In the genomic region with DNA sequence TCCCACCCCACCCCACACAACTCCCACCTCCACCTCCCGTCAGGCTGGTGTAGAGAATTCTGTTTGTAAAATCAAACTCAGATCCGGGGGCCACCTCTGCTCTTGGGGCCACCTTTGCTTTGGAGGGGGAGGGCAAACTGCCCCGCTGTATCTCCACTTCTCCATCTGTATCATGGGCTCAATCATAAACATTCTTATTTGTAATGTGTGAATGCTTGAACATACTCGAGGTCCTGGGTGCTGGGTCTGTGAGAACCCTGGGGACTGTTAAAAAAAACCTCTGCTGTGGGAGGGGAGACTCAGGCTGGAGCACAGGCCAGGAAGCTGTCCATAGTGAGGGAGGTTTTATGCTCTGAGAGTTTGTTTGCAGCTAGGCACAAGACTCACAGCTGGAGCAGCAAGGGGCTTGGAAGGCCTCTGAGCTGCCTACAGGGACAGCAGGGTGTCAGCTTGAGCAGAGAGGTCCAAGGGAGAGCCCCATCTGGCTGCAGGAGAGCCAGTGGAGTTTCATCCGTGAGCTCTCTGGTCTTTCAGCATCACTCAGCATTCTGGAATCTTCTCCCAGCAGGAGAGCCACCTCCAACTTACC, we compare ENCODE assay signal across 10 mouse cellular contexts. TPM values are rescaled to one million over a fixed set of nuclear protein-coding genes. Genes with fewer than 3 reads are reported as not detected.
A peak's percentile ranks its signal among the peaks of the same experiment; 100 is the strongest.
DNase-seq lines count a peak whose midpoint lies in the region; ATAC-seq and TF ChIP-seq lines count a peak whose summit lies in the region.
"Had no signal": no experiment of that assay in that cellular context is flagged by ENCODE, and none has a peak within 500 bp of the region (broad histone marks: within the 10 kb centered on the region; RNA-seq: fewer than 3 reads in every experiment).

No protein-coding gene starts in this region.

- H3K4me1 ChIP-seq in lung, embryonic 14.5 days (ENCODE audit: insufficient read depth) = peaks cover 22% of the 10 kb centered on the region
- peaks cover 37% of the 10 kb centered on the region for H3K4me1 ChIP-seq in embryonic facial prominence, embryonic 13.5 days
- H3K4me1 ChIP-seq in heart, embryonic 15.5 days (replicated peaks) = peaks cover 33% of the 10 kb centered on the region
- H3K4me1 ChIP-seq in liver, embryonic 16.5 days (ENCODE audit: control insufficient read depth, low read depth, low read length) = no peaks in the 10 kb centered on the region

- intact Hi-C loops in left cerebral cortex, postnatal 10 days (cut with DNase I) = no loop called here

- no peak for TF ChIP-seq CTCF in lung, embryonic 14.5 days (IDR thresholded peaks at IDR 0.05; ENCODE audit: low read depth)

- ATAC-seq in lung, embryonic 14.5 days (ENCODE audit: insufficient read depth) = peak; percentile 67
- ATAC-seq in embryonic facial prominence, embryonic 13.5 days (ENCODE audit: insufficient number of reproducible peaks, insufficient read depth, low FRiP score, low TSS enrichment, low read depth) = no peak
- no peak for ATAC-seq in heart, embryonic 15.5 days (replicated peaks; ENCODE audit: insufficient number of reproducible peaks, insufficient read depth, low FRiP score, low read depth)
- ATAC-seq in liver, embryonic 16.5 days (ENCODE audit: low read depth) = no peak
- ATAC-seq in inflammation-experienced regulatory T-cells, adult 6 months = no peak

- DNase-seq in lung, embryonic 14.5 days = peak; percentile 77
- DNase-seq in lung, postnatal 14 days = no peak
- DNase-seq in adrenal gland, adult (ENCODE audit: inconsistent age in 2 of 2, low spot score in 1 of 2) = no peak
- DNase-seq in left cerebral cortex, postnatal 10 days (ENCODE audit: extremely low spot score in 1 of 2, low spot score in 2 of 2) = no peak

- H3K4me3 ChIP-seq in lung, embryonic 14.5 days (ENCODE audit: low read depth, low read length) = no peak overlapping the region
- no peak overlapping the region for H3K4me3 ChIP-seq in embryonic facial prominence, embryonic 13.5 days
- no peak overlapping the region for H3K4me3 ChIP-seq in heart, embryonic 15.5 days
- H3K4me3 ChIP-seq in liver, embryonic 16.5 days (ENCODE audit: low read depth, low read length) = no peak overlapping the region

- 18% methylated on average over 5 of the region's 5 CpGs for WGBS in lung, embryonic 14.5 days
- WGBS in embryonic facial prominence, embryonic 13.5 days = 31% methylated on average over 5 of the region's 5 CpGs
- 36% methylated on average over 5 of the region's 5 CpGs for WGBS in heart, embryonic 15.5 days
- WGBS in liver, embryonic 16.5 days (ENCODE audit: insufficient replicate concordance) = 39% methylated on average over 5 of the region's 5 CpGs

- H3K36me3 ChIP-seq in lung, embryonic 14.5 days (ENCODE audit: insufficient read depth) = no peaks in the 10 kb centered on the region
- no peaks in the 10 kb centered on the region for H3K36me3 ChIP-seq in embryonic facial prominence, embryonic 13.5 days
- no peaks in the 10 kb centered on the region for H3K36me3 ChIP-seq in heart, embryonic 15.5 days
- H3K36me3 ChIP-seq in liver, embryonic 16.5 days (ENCODE audit: control insufficient read depth, insufficient read depth) = no peaks in the 10 kb centered on the region

- no peak overlapping the region for H3K9ac ChIP-seq in lung, embryonic 14.5 days
- no peak overlapping the region for H3K9ac ChIP-seq in embryonic facial prominence, embryonic 13.5 days
- no peak overlapping the region for H3K9ac ChIP-seq in heart, embryonic 15.5 days
- H3K9ac ChIP-seq in liver, embryonic 16.5 days (ENCODE audit: low read depth, low read length) = no peak overlapping the region

- no peaks in the 10 kb centered on the region for H3K9me3 ChIP-seq in lung, embryonic 14.5 days (ENCODE audit: low read depth, low read length)
- no peaks in the 10 kb centered on the region for H3K9me3 ChIP-seq in embryonic facial prominence, embryonic 13.5 days
- no peaks in the 10 kb centered on the region for H3K9me3 ChIP-seq in heart, embryonic 15.5 days (replicated peaks)
- no peaks in the 10 kb centered on the region for H3K9me3 ChIP-seq in liver, embryonic 16.5 days (replicated peaks; ENCODE audit: control insufficient read depth, low read length)
- H3K9me3 ChIP-seq: megakaryocyte, embryonic 14.5 days had no signal

- no peaks in the 10 kb centered on the region for H3K27me3 ChIP-seq in lung, embryonic 14.5 days (ENCODE audit: insufficient read depth, low read length)
- no peaks in the 10 kb centered on the region for H3K27me3 ChIP-seq in embryonic facial prominence, embryonic 13.5 days
- H3K27me3 ChIP-seq in heart, embryonic 15.5 days = no peaks in the 10 kb centered on the region
- H3K27me3 ChIP-seq in liver, embryonic 16.5 days (ENCODE audit: control insufficient read depth, insufficient read depth, low read depth, low read length) = no peaks in the 10 kb centered on the region

- no peak overlapping the region for H3K4me2 ChIP-seq in lung, embryonic 14.5 days
- no peak overlapping the region for H3K4me2 ChIP-seq in embryonic facial prominence, embryonic 13.5 days
- no peak overlapping the region for H3K4me2 ChIP-seq in heart, embryonic 15.5 days
- H3K4me2 ChIP-seq in liver, embryonic 16.5 days (ENCODE audit: low read depth, low read length) = no peak overlapping the region

- peak overlapping the region; percentile 92 for H3K27ac ChIP-seq in lung, embryonic 14.5 days (ENCODE audit: low read depth)
- H3K27ac ChIP-seq in embryonic facial prominence, embryonic 13.5 days = peak overlapping the region; percentile 58
- peak overlapping the region; percentile 26 for H3K27ac ChIP-seq in heart, embryonic 15.5 days
- H3K27ac ChIP-seq in liver, embryonic 16.5 days (ENCODE audit: low read length) = 0 out of 2 replicates have a peak overlapping the region, but pooled peaks have one; percentile 17

RNA-seq across cellular contexts. Expression of gene Lrrc32, which starts 15.7 kb away (rescaled TPM):
- polyA plus RNA-seq in lung, embryonic 14.5 days (2014; fragmentation: Nextera tagmentation; extraction: Ambion mirVana) = 7.2 and 7.3 TPM in 2 replicates
- 3.9 and 4.0 TPM in 2 replicates for polyA plus RNA-seq in embryonic facial prominence, embryonic 13.5 days (2015; fragmentation: Nextera tagmentation; extraction: Ambion mirVana)
- 7.3 and 9.1 TPM in 2 replicates for polyA plus RNA-seq in heart, embryonic 15.5 days (2015; fragmentation: Nextera tagmentation; extraction: Ambion mirVana)
- polyA plus RNA-seq in liver, embryonic 16.5 days (2015; fragmentation: Nextera tagmentation; extraction: Ambion mirVana) = 4.6 and 7.1 TPM in 2 replicates
- 1 to 10 TPM; 2.8 to 4.3 TPM for total RNA-seq in left cerebral cortex, postnatal 10 days (2021)
- 10 to 100 TPM; 13.6 to 50.0 (median 44.7) TPM for polyA plus RNA-seq in inflammation-experienced regulatory T-cells, adult 6 months (2017; shearing (Covaris generic))
- total RNA-seq: common myeloid progenitor, adult 5-6 weeks had no signal

Comparison
In these comparisons a context has a peak if more than half of its experiments do, and no peak if none do; other contexts are left out.
1. H3K27ac ChIP-seq: peak in every context shown above with its lines; median percentile 92 in lung, embryonic 14.5 days; 58 in embryonic facial prominence, embryonic 13.5 days; 26 in heart, embryonic 15.5 days; 17 in liver, embryonic 16.5 days.